Mouse (Mus musculus) intestine, postnatal 0 days (tissue): ENCODE data around the gene Tmem44. TPM values are rescaled to one million over a fixed set of nuclear protein-coding genes. Genes with fewer than 3 reads are reported as not detected.

Experiments used
- ATAC-seq: fragments of 200-750 bp; cut with Nextera tagmentation; 2 replicates; pipeline ENCODE4 v1.8.0; 2017; ENCODE audit warnings: mild to moderate bottlenecking, moderate TSS enrichment, moderate library complexity
- H3K27ac ChIP-seq: fragments of 300-500 bp; sonication (generic); 2 replicates; pipeline ENCODE4 v1.5.1; 2014; ENCODE audit warnings: mild to moderate bottlenecking, low read depth, low read length, moderate library complexity
- H3K27me3 ChIP-seq: fragments of 300-500 bp; sonication (generic); replicated peaks from 2 replicates; pipeline ENCODE4 v1.6.1; 2014; ENCODE audit warnings: low read length, mixed read lengths; ENCODE audit not compliant: control insufficient read depth, insufficient read depth
- H3K36me3 ChIP-seq: fragments of 300-500 bp; sonication (generic); 2 replicates; pipeline ENCODE4 v1.6.1; 2014; ENCODE audit warnings: mild to moderate bottlenecking, moderate library complexity; ENCODE audit not compliant: control insufficient read depth, insufficient read depth
- H3K4me1 ChIP-seq: fragments of 300-500 bp; sonication (generic); replicated peaks from 2 replicates; pipeline ENCODE4 v1.6.1; 2014; ENCODE audit warnings: antibody characterized with exemption, low read length, mixed read lengths; ENCODE audit not compliant: control insufficient read depth, insufficient read depth
- H3K4me2 ChIP-seq: fragments of 300-500 bp; sonication (generic); replicated peaks from 2 replicates; pipeline ENCODE4 v1.6.1; 2014; ENCODE audit warnings: low read depth, mild to moderate bottlenecking, moderate library complexity
- H3K4me3 ChIP-seq: fragments of 300-500 bp; sonication (generic); 2 replicates; pipeline ENCODE4 v1.5.1; 2014; ENCODE audit warnings: low read depth, low read length
- H3K9ac ChIP-seq: fragments of 300-500 bp; sonication (generic); 2 replicates; pipeline ENCODE4 v1.6.1; 2014; ENCODE audit warnings: mild to moderate bottlenecking, low read depth, low read length
- H3K9me3 ChIP-seq: fragments of 300-500 bp; sonication (generic); 2 replicates; pipeline ENCODE4 v1.6.1; 2016; ENCODE audit warnings: mixed run types; ENCODE audit not compliant: control insufficient read depth
- CTCF ChIP-seq: sonication (generic); IDR thresholded peaks from 2 replicates; pipeline ENCODE4 v1.5.1; 2016; ENCODE audit warnings: low read depth, mild to moderate bottlenecking, control low read depth, antibody characterized with exemption, moderate library complexity
- WGBS: fragments of 180-500 bp; shearing (Covaris S2); extraction: QIAGEN DNeasy Blood & Tissue Kit; methylation state at CpG from one replicate; pipeline ENCODE4 v1.1.7; 2014; 5-methylcytosine and 5-hydroxymethylcytosine counted together
- polyA plus RNA-seq: library from polyadenylated mRNA; unstranded; fragments of >200 nt; fragmentation: Nextera tagmentation; extraction: Ambion mirVana; gene quantifications from 2 replicates; pipeline ENCODE4 v1.2.1, GENCODE M21; 2015

Tmem44 gene
- polyA plus RNA-seq, 1 experiment from 2014 or later, result 3.1 TPM

GRCm38 (mm10) chr16:30499126-30499857, 51.4 kb downstream of the Tmem44 start:
- WGBS, result 50% methylated on average over 16 of the region's 16 CpGs
- no peak overlapping the region for H3K4me3 ChIP-seq
- H3K4me1 ChIP-seq, result peaks cover 2% of the 10 kb centered on the region; the same call in 1 of the 2 replicates
- no peaks in the 10 kb centered on the region for H3K36me3 ChIP-seq
- no peaks in the 10 kb centered on the region for H3K9me3 ChIP-seq
- H3K27me3 ChIP-seq, result no peaks in the 10 kb centered on the region
- no peak for ATAC-seq
- H3K4me2 ChIP-seq, result no peak overlapping the region
- H3K9ac ChIP-seq, result no peak overlapping the region
- peak overlapping the region; percentile 28; the same call in 1 of the 2 replicates for H3K27ac ChIP-seq
- TF ChIP-seq CTCF, result no peak

- Histone ChIP-seq H3K9ac (no peak overlapping the region), H3K27ac (peak overlapping the region; percentile 64; the same call in 1 of the 2 replicates), H3K4me1 (peaks cover 2% of the 10 kb centered on the region; the same call in 1 of the 2 replicates), H3K36me3 (no peaks in the 10 kb centered on the region), H3K4me3 (no peak overlapping the region), H3K4me2 (no peak overlapping the region), H3K9me3 (no peaks in the 10 kb centered on the region), H3K27me3 (no peaks in the 10 kb centered on the region)
- no peak for TF ChIP-seq CTCF
- 42% methylated on average over 5 of the region's 5 CpGs for WGBS
- ATAC-seq, result peak; percentile 75
Observed at GRCm38 (mm10) chr16:30497307-30497706, 53.3 kb downstream of the Tmem44 start.

- H3K27me3 ChIP-seq, result no peaks in the 10 kb centered on the region
- H3K4me1 ChIP-seq, result peaks cover 5% of the 10 kb centered on the region; the same call in 1 of the 2 replicates
- no peak overlapping the region for H3K9ac ChIP-seq
- H3K36me3 ChIP-seq, result no peaks in the 10 kb centered on the region
- no peak for TF ChIP-seq CTCF
- 60% methylated on average over 6 of the region's 6 CpGs for WGBS
- peak; percentile 82 for ATAC-seq
- no peak overlapping the region for H3K4me2 ChIP-seq
- H3K4me3 ChIP-seq, result no peak overlapping the region
- H3K27ac ChIP-seq, result peak overlapping the region; percentile 84
- H3K9me3 ChIP-seq, result no peaks in the 10 kb centered on the region
Observed at GRCm38 (mm10) chr16:30494883-30495282, 55.8 kb downstream of the Tmem44 start.

DNA sequence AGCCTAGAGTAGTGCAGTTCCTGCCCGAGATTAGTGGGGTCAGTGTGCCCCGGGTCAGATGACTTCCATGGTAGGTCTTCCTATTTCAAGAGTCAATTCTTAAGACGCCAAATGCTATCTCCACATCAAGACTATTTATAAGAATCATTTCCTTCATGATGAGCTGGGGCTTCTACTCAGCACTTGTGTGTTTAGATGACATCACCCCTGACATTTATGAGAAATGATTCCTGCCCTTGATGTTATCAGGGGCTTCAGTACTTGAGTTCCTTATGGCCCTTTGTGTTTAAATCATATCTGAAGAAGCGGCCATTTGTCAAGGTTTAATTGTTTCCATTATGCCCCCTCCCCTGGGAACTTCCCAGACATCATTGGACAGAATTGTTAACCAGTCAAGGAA, 58.9 kb downstream of the Tmem44 start:
- TF ChIP-seq CTCF, result no peak
- no peaks in the 10 kb centered on the region for H3K27me3 ChIP-seq
- 18% methylated on average over 4 of the region's 4 CpGs for WGBS
- H3K27ac ChIP-seq, result no peak overlapping the region
- ATAC-seq, result no peak
- H3K9me3 ChIP-seq, result no peaks in the 10 kb centered on the region
- no peak overlapping the region for H3K4me3 ChIP-seq
- no peaks in the 10 kb centered on the region for H3K36me3 ChIP-seq
- 0 out of 2 replicates have a peak overlapping the region, but pooled peaks have one; percentile 1 for H3K9ac ChIP-seq
- H3K4me1 ChIP-seq, result peaks cover 5% of the 10 kb centered on the region; the same call in 1 of the 2 replicates
- no peak overlapping the region for H3K4me2 ChIP-seq

GRCm38 (mm10) chr16:30490791-30491190, 59.9 kb downstream of the Tmem44 start:
- no peak overlapping the region for H3K9ac ChIP-seq
- no peaks in the 10 kb centered on the region for H3K9me3 ChIP-seq
- no peak for ATAC-seq
- H3K4me1 ChIP-seq, result 0 out of 2 replicates have a peak, but pooled peaks cover 5% of the 10 kb centered on the region
- H3K27me3 ChIP-seq, result no peaks in the 10 kb centered on the region
- WGBS, result 50% methylated on average over 2 of the region's 2 CpGs
- H3K36me3 ChIP-seq, result no peaks in the 10 kb centered on the region
- no peak overlapping the region for H3K4me3 ChIP-seq
- H3K27ac ChIP-seq, result no peak overlapping the region
- no peak overlapping the region for H3K4me2 ChIP-seq
- TF ChIP-seq CTCF, result no peak

- ATAC-seq, result no peak
- Histone ChIP-seq H3K36me3 (no peaks in the 10 kb centered on the region), H3K27me3 (no peaks in the 10 kb centered on the region), H3K4me1 (0 out of 2 replicates have a peak, but pooled peaks cover 5% of the 10 kb centered on the region), H3K9ac (no peak overlapping the region), H3K4me3 (no peak overlapping the region), H3K9me3 (no peaks in the 10 kb centered on the region), H3K27ac (no peak overlapping the region), H3K4me2 (no peak overlapping the region)
- no peak for TF ChIP-seq CTCF
- WGBS, result 66% methylated on average over 4 of the region's 4 CpGs
Observed at GRCm38 (mm10) chr16:30490316-30490715, 60.3 kb downstream of the Tmem44 start.
